Mouse (Mus musculus) midbrain, embryonic 10.5 days (tissue): ENCODE measurements at regions not wholly inside any gene's neighbourhood (a gene's known extent, or its start where the extent isn't known, plus 50 kb on each side); places are given as distances from the start of the nearest gene placed in this dataset.

Experiments
- DNase-seq: peaks from one replicate; pipeline ENCODE4 v3.0.0-alpha.2; 2017; ENCODE audit warnings: low spot score
- H3K27ac ChIP-seq: fragments of 300-500 bp; sonication (generic); replicated peaks from 2 replicates; pipeline ENCODE4 v1.5.1; 2016; ENCODE audit warnings: mild to moderate bottlenecking
- H3K27me3 ChIP-seq: fragments of 300-500 bp; sonication (generic); 2 replicates; pipeline ENCODE4 v1.6.1; 2016; ENCODE audit warnings: low read depth, mild to moderate bottlenecking; ENCODE audit not compliant: poor library complexity, severe bottlenecking
- H3K36me3 ChIP-seq: fragments of 300-500 bp; sonication (generic); 2 replicates; pipeline ENCODE4 v1.6.1; 2016; ENCODE audit warnings: mild to moderate bottlenecking, moderate library complexity
- H3K4me1 ChIP-seq: fragments of 300-500 bp; sonication (generic); 2 replicates; pipeline ENCODE4 v1.6.1; 2016
- H3K4me3 ChIP-seq: fragments of 300-500 bp; sonication (generic); 2 replicates; pipeline ENCODE4 v1.5.1; 2016; ENCODE audit warnings: mild to moderate bottlenecking, moderate library complexity
- H3K9me3 ChIP-seq: fragments of 300-500 bp; sonication (generic); replicated peaks from 2 replicates; pipeline ENCODE4 v1.6.1; 2016; ENCODE audit warnings: mild to moderate bottlenecking
- WGBS: fragments of 180-500 bp; shearing (Covaris S2); methylation state at CpG from one replicate; pipeline ENCODE4 v1.1.7; 2016; 5-methylcytosine and 5-hydroxymethylcytosine counted together

- H3K27ac ChIP-seq: no peak overlapping the region
- no peaks in the 10 kb centered on the region for H3K9me3 ChIP-seq
- H3K4me3 ChIP-seq: no peak overlapping the region
- H3K27me3 ChIP-seq: peaks cover 20% of the 10 kb centered on the region
- no peaks in the 10 kb centered on the region for H3K36me3 ChIP-seq
- WGBS: 83% methylated on average over 11 of the region's 11 CpGs
- H3K4me1 ChIP-seq: peaks cover 4% of the 10 kb centered on the region
- no peak for DNase-seq
These were observed 103.8 kb upstream of the Thy1 start for GRCm38 (mm10) chr9:43939336-43939735.

GRCm38 (mm10) chr9:43942147-43942546, 101.0 kb upstream of the Thy1 start:
- Histone ChIP-seq H3K36me3 (no peaks in the 10 kb centered on the region), H3K27me3 (peaks cover 5% of the 10 kb centered on the region; the same call in 1 of the 2 replicates), H3K27ac (no peak overlapping the region), H3K4me1 (peaks cover 18% of the 10 kb centered on the region), H3K4me3 (no peak overlapping the region), H3K9me3 (no peaks in the 10 kb centered on the region)
- WGBS: 87% methylated on average over 5 of the region's 5 CpGs
- DNase-seq: no peak

- 44% methylated on average over 6 of the region's 6 CpGs for WGBS
- Histone ChIP-seq H3K4me3 (no peak overlapping the region), H3K36me3 (no peaks in the 10 kb centered on the region), H3K9me3 (no peaks in the 10 kb centered on the region), H3K27ac (no peak overlapping the region), H3K27me3 (peaks cover 5% of the 10 kb centered on the region; the same call in 1 of the 2 replicates), H3K4me1 (peaks cover 32% of the 10 kb centered on the region)
- no peak for DNase-seq
These were observed 99.7 kb upstream of the Thy1 start for GRCm38 (mm10) chr9:43943522-43943921.

GRCm38 (mm10) chr9:43944816-43945741, 98.1 kb upstream of the Thy1 start:
- H3K4me3 ChIP-seq: no peak overlapping the region
- no peaks in the 10 kb centered on the region for H3K9me3 ChIP-seq
- 82% methylated on average over 13 of the region's 13 CpGs for WGBS
- no peaks in the 10 kb centered on the region for H3K36me3 ChIP-seq
- H3K27me3 ChIP-seq: peaks cover 5% of the 10 kb centered on the region; the same call in 1 of the 2 replicates
- H3K4me1 ChIP-seq: peaks cover 32% of the 10 kb centered on the region
- H3K27ac ChIP-seq: no peak overlapping the region
- no peak for DNase-seq

GRCm38 (mm10) chr9:43945997-43946649, 97.1 kb upstream of the Thy1 start:
- peaks cover 5% of the 10 kb centered on the region for H3K27me3 ChIP-seq
- H3K9me3 ChIP-seq: no peaks in the 10 kb centered on the region
- no peak overlapping the region for H3K4me3 ChIP-seq
- no peak for DNase-seq
- H3K4me1 ChIP-seq: peaks cover 32% of the 10 kb centered on the region
- H3K27ac ChIP-seq: no peak overlapping the region
- H3K36me3 ChIP-seq: no peaks in the 10 kb centered on the region
- WGBS: 76% methylated on average over 13 of the region's 13 CpGs

- 72% methylated on average over 5 of the region's 5 CpGs for WGBS
- H3K27me3 ChIP-seq: peaks cover 5% of the 10 kb centered on the region; the same call in 1 of the 2 replicates
- H3K27ac ChIP-seq: 0 out of 2 replicates have a peak overlapping the region, but pooled peaks have one; percentile 4
- no peaks in the 10 kb centered on the region for H3K9me3 ChIP-seq
- H3K4me1 ChIP-seq: peaks cover 32% of the 10 kb centered on the region
- H3K36me3 ChIP-seq: no peaks in the 10 kb centered on the region
- no peak for DNase-seq
- no peak overlapping the region for H3K4me3 ChIP-seq
These were observed 96.1 kb upstream of the Thy1 start for GRCm38 (mm10) chr9:43947089-43947488.

- no peak for DNase-seq
- H3K4me1 ChIP-seq: peaks cover 32% of the 10 kb centered on the region
- no peaks in the 10 kb centered on the region for H3K9me3 ChIP-seq
- no peaks in the 10 kb centered on the region for H3K36me3 ChIP-seq
- WGBS: 62% methylated on average over 11 of the region's 11 CpGs
- 0 out of 2 replicates have a peak overlapping the region, but pooled peaks have one; percentile 4 for H3K27ac ChIP-seq
- no peak overlapping the region for H3K4me3 ChIP-seq
- peaks cover 5% of the 10 kb centered on the region; the same call in 1 of the 2 replicates for H3K27me3 ChIP-seq
These were observed 95.6 kb upstream of the Thy1 start for GRCm38 (mm10) chr9:43947490-43948150.

GRCm38 (mm10) chr9:43953128-43953527, 90.1 kb upstream of the Thy1 start:
- Histone ChIP-seq H3K27me3 (peaks cover 3% of the 10 kb centered on the region; the same call in 1 of the 2 replicates), H3K27ac (no peak overlapping the region), H3K4me1 (peaks cover 11% of the 10 kb centered on the region), H3K36me3 (no peaks in the 10 kb centered on the region), H3K4me3 (no peak overlapping the region), H3K9me3 (no peaks in the 10 kb centered on the region)
- 42% methylated on average over 7 of the region's 7 CpGs for WGBS
- no peak for DNase-seq

GRCm38 (mm10) chr9:43959541-43959940, 83.6 kb upstream of the Thy1 start:
- no peaks in the 10 kb centered on the region for H3K9me3 ChIP-seq
- DNase-seq: peak; percentile 65
- peaks cover 3% of the 10 kb centered on the region; the same call in 1 of the 2 replicates for H3K4me1 ChIP-seq
- 26% methylated on average over 9 of the region's 9 CpGs for WGBS
- no peak overlapping the region for H3K27ac ChIP-seq
- H3K36me3 ChIP-seq: no peaks in the 10 kb centered on the region
- peaks cover 3% of the 10 kb centered on the region; the same call in 1 of the 2 replicates for H3K27me3 ChIP-seq
- no peak overlapping the region for H3K4me3 ChIP-seq

- H3K27ac ChIP-seq: no peak overlapping the region
- H3K27me3 ChIP-seq: peaks cover 3% of the 10 kb centered on the region; the same call in 1 of the 2 replicates
- H3K4me1 ChIP-seq: peaks cover 3% of the 10 kb centered on the region; the same call in 1 of the 2 replicates
- WGBS: 63% methylated on average over 12 of the region's 12 CpGs
- H3K36me3 ChIP-seq: no peaks in the 10 kb centered on the region
- H3K9me3 ChIP-seq: no peaks in the 10 kb centered on the region
- no peak overlapping the region for H3K4me3 ChIP-seq
- DNase-seq: no peak
These were observed 81.8 kb upstream of the Thy1 start for GRCm38 (mm10) chr9:43961431-43961830.

GRCm38 (mm10) chr9:43965171-43965570, 78.0 kb upstream of the Thy1 start:
- no peak overlapping the region for H3K4me3 ChIP-seq
- no peak overlapping the region for H3K27ac ChIP-seq
- peaks cover 11% of the 10 kb centered on the region for H3K4me1 ChIP-seq
- no peak for DNase-seq
- WGBS: 78% methylated on average over 4 of the region's 4 CpGs
- no peaks in the 10 kb centered on the region for H3K27me3 ChIP-seq
- no peaks in the 10 kb centered on the region for H3K36me3 ChIP-seq
- no peaks in the 10 kb centered on the region for H3K9me3 ChIP-seq

- Histone ChIP-seq H3K4me3 (no peak overlapping the region), H3K4me1 (peaks cover 17% of the 10 kb centered on the region), H3K36me3 (no peaks in the 10 kb centered on the region), H3K9me3 (no peaks in the 10 kb centered on the region), H3K27me3 (no peaks in the 10 kb centered on the region), H3K27ac (no peak overlapping the region)
- 87% methylated on average over 5 of the region's 5 CpGs for WGBS
- DNase-seq: no peak
These were observed 77.4 kb upstream of the Thy1 start for GRCm38 (mm10) chr9:43965811-43966210.
